Comparison of ENCODE assay signal across 22 mouse cellular contexts in the genomic region with DNA sequence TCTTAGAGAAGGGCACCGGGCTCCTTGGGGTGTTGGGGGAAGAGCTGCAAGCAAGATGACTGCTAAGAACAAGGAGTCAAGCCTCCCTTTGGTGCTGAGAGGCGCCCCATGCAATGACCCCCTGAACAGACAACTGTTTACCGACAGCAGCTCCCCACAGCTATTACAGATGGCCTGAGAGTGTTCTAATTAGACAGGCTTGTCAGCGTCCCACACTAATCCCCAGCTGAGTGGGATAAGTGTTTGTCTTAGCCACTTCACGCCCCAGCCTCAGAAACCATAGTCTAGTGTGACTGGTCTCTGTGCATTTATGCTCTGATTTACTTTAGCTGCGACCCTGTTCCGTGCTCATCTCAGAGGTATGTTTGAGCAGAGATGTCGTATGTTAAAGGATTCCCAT. TPM values are rescaled to one million over a fixed set of nuclear protein-coding genes. Genes with fewer than 3 reads are reported as not detected.
DNase-seq lines count a peak whose midpoint lies in the region; ATAC-seq lines count a peak whose summit lies in the region.
"Had no signal": no experiment of that assay in that cellular context is flagged by ENCODE, and none has a peak within 500 bp of the region (broad histone marks: within the 10 kb centered on the region; RNA-seq: fewer than 3 reads in every experiment).

No protein-coding gene starts in this region.

- H3K4me1 ChIP-seq in heart, embryonic 13.5 days = peaks cover 12% of the 10 kb centered on the region
- peaks cover 6% of the 10 kb centered on the region for H3K4me1 ChIP-seq in embryonic facial prominence, embryonic 10.5 days
- H3K4me1 ChIP-seq in embryonic facial prominence, embryonic 14.5 days (ENCODE audit: control insufficient read depth, insufficient read depth, low read length) = no peaks in the 10 kb centered on the region
- peaks cover 17% of the 10 kb centered on the region for H3K4me1 ChIP-seq in midbrain, embryonic 13.5 days (replicated peaks)
- H3K4me1 ChIP-seq: embryonic facial prominence, embryonic 13.5 days; liver, embryonic 15.5 days; megakaryocyte, embryonic 14.5 days; stomach, embryonic 15.5 days had no signal

- H3K9ac ChIP-seq in heart, embryonic 13.5 days = no peak overlapping the region
- no peak overlapping the region for H3K9ac ChIP-seq in embryonic facial prominence, embryonic 14.5 days (ENCODE audit: low read depth, low read length)
- H3K9ac ChIP-seq in midbrain, embryonic 13.5 days (replicated peaks) = 0 out of 2 replicates have a peak overlapping the region, but pooled peaks have one; percentile 25
- H3K9ac ChIP-seq: embryonic facial prominence, embryonic 13.5 days; limb, embryonic 13.5 days; liver, embryonic 15.5 days; stomach, embryonic 15.5 days had no signal

- no peaks in the 10 kb centered on the region for H3K36me3 ChIP-seq in heart, embryonic 13.5 days
- H3K36me3 ChIP-seq in embryonic facial prominence, embryonic 10.5 days (replicated peaks) = no peaks in the 10 kb centered on the region
- H3K36me3 ChIP-seq in embryonic facial prominence, embryonic 14.5 days (ENCODE audit: control insufficient read depth, insufficient read depth, low read length) = no peaks in the 10 kb centered on the region
- no peaks in the 10 kb centered on the region for H3K36me3 ChIP-seq in midbrain, embryonic 13.5 days
- H3K36me3 ChIP-seq: embryonic facial prominence, embryonic 13.5 days; limb, embryonic 13.5 days; liver, embryonic 15.5 days; stomach, embryonic 15.5 days had no signal

- H3K4me3 ChIP-seq in heart, embryonic 13.5 days = no peak overlapping the region
- H3K4me3 ChIP-seq in embryonic facial prominence, embryonic 10.5 days = no peak overlapping the region
- no peak overlapping the region for H3K4me3 ChIP-seq in embryonic facial prominence, embryonic 14.5 days (ENCODE audit: low read depth, low read length)
- H3K4me3 ChIP-seq in midbrain, embryonic 13.5 days (replicated peaks) = no peak overlapping the region
- H3K4me3 ChIP-seq: embryonic facial prominence, embryonic 13.5 days; limb, embryonic 13.5 days; liver, embryonic 15.5 days; megakaryocyte, embryonic 14.5 days; stomach, embryonic 15.5 days had no signal

- H3K4me2 ChIP-seq in heart, embryonic 13.5 days = peak overlapping the region; percentile 40
- H3K4me2 ChIP-seq in embryonic facial prominence, embryonic 14.5 days (ENCODE audit: low read depth, low read length) = no peak overlapping the region
- peak overlapping the region; percentile 19 for H3K4me2 ChIP-seq in midbrain, embryonic 13.5 days (replicated peaks)
- H3K4me2 ChIP-seq: embryonic facial prominence, embryonic 13.5 days; heart, embryonic 11.5 days; limb, embryonic 13.5 days; liver, embryonic 15.5 days; stomach, embryonic 15.5 days had no signal

- DNase-seq in heart, adult 11 months = no peak
- peak; percentile 16 for DNase-seq in embryonic facial prominence, embryonic 10.5 days (ENCODE audit: low spot score)
- DNase-seq in embryonic facial prominence, embryonic 14.5 days (ENCODE audit: low spot score) = no peak
- no peak for DNase-seq in lung, postnatal 36 days
- DNase-seq in cerebellum, postnatal 4 days (ENCODE audit: low spot score in 2 of 2) = no peak
- DNase-seq: cerebellum, adult 9-11 months; kidney, adult 18-20 months; kidney, postnatal 25 days; spleen, adult 18-20 months; thymus, adult 2 months had no signal

- H3K27ac ChIP-seq in heart, embryonic 13.5 days (replicated peaks) = no peak overlapping the region
- no peak overlapping the region for H3K27ac ChIP-seq in embryonic facial prominence, embryonic 10.5 days (replicated peaks)
- H3K27ac ChIP-seq in embryonic facial prominence, embryonic 14.5 days (replicated peaks; ENCODE audit: low read depth, low read length) = no peak overlapping the region
- 0 out of 2 replicates have a peak overlapping the region, but pooled peaks have one; percentile 26 for H3K27ac ChIP-seq in midbrain, embryonic 13.5 days
- H3K27ac ChIP-seq: embryonic facial prominence, embryonic 13.5 days; limb, embryonic 13.5 days; liver, embryonic 15.5 days; stomach, embryonic 15.5 days had no signal

- no peak for ATAC-seq in heart, embryonic 13.5 days (ENCODE audit: extremely low read depth, insufficient number of reproducible peaks, low FRiP score, low TSS enrichment)
- 0 out of 2 replicates have a peak, but pooled peaks have one; percentile 26 for ATAC-seq in embryonic facial prominence, embryonic 14.5 days (ENCODE audit: low read depth)
- ATAC-seq in midbrain, embryonic 13.5 days = peak; percentile 83
- ATAC-seq in erythroid progenitor cell, adult 5-6 weeks (replicated peaks; ENCODE audit: low FRiP score, poor library complexity, severe bottlenecking) = no peak
- ATAC-seq: lung, postnatal 0 days had no signal

- peaks cover 42% of the 10 kb centered on the region for H3K27me3 ChIP-seq in heart, embryonic 13.5 days (replicated peaks)
- H3K27me3 ChIP-seq in embryonic facial prominence, embryonic 10.5 days (replicated peaks; ENCODE audit: low read depth, poor library complexity, severe bottlenecking) = peaks cover 31% of the 10 kb centered on the region
- H3K27me3 ChIP-seq in embryonic facial prominence, embryonic 14.5 days (replicated peaks; ENCODE audit: control insufficient read depth, insufficient read depth, low read length) = no peaks in the 10 kb centered on the region
- 0 out of 2 replicates have a peak, but pooled peaks cover 3% of the 10 kb centered on the region for H3K27me3 ChIP-seq in midbrain, embryonic 13.5 days
- H3K27me3 ChIP-seq: limb, embryonic 13.5 days; liver, embryonic 15.5 days; megakaryocyte, embryonic 14.5 days; stomach, embryonic 15.5 days had no signal

- H3K9me3 ChIP-seq in heart, embryonic 13.5 days = no peaks in the 10 kb centered on the region
- no peaks in the 10 kb centered on the region for H3K9me3 ChIP-seq in embryonic facial prominence, embryonic 10.5 days
- no peaks in the 10 kb centered on the region for H3K9me3 ChIP-seq in embryonic facial prominence, embryonic 14.5 days (ENCODE audit: control insufficient read depth, low read length)
- no peaks in the 10 kb centered on the region for H3K9me3 ChIP-seq in midbrain, embryonic 13.5 days
- H3K9me3 ChIP-seq: embryonic facial prominence, embryonic 13.5 days; limb, embryonic 13.5 days; liver, embryonic 15.5 days; megakaryocyte, embryonic 14.5 days; stomach, embryonic 15.5 days had no signal

- 31% methylated on average over 8 of the region's 8 CpGs for WGBS in heart, embryonic 13.5 days
- 21% methylated on average over 8 of the region's 8 CpGs for whole genome bisulfite sequencing in embryonic facial prominence, embryonic 10.5 days
- WGBS in embryonic facial prominence, embryonic 14.5 days = 21% methylated on average over 8 of the region's 8 CpGs
- 8% methylated on average over 8 of the region's 8 CpGs for WGBS in midbrain, embryonic 13.5 days

RNA-seq across cellular contexts. Expression of a gene that starts 50.3 kb away (rescaled TPM):
- 0.08 and 0.11 TPM in 2 replicates for polyA plus RNA-seq in heart, embryonic 13.5 days (2015; fragmentation: Nextera tagmentation; extraction: Ambion mirVana)
- 2.9 and 4.2 TPM in 2 replicates for polyA plus RNA-seq in embryonic facial prominence, embryonic 10.5 days (2016; fragmentation: Nextera tagmentation; extraction: Ambion mirVana)
- polyA plus RNA-seq in embryonic facial prominence, embryonic 14.5 days (2014; fragmentation: Nextera tagmentation; extraction: Ambion mirVana) = 0.24 and 0.31 TPM in 2 replicates
- polyA plus RNA-seq in midbrain, embryonic 13.5 days (2015; fragmentation: Nextera tagmentation; extraction: Ambion mirVana) = 10.4 and 10.7 TPM in 2 replicates
- total RNA-seq in erythroid progenitor cell, adult 5-6 weeks (2015; ENCODE audit: low replicate concordance) = not detected in 2 replicates
- not detected in 2 replicates for total RNA-seq in erythroid progenitor cell, adult 5-6 weeks (2017; ENCODE audit: low replicate concordance)
- total RNA-seq: gastrocnemius, adult 8-10 months had no signal
- polyA plus RNA-seq: embryonic facial prominence, embryonic 13.5 days; lung, postnatal 0 days; urinary bladder, adult 2 months had no signal

Comparison
In these comparisons a context has a peak if more than half of its experiments do, and no peak if none do; other contexts are left out.
1. ATAC-seq: peak in embryonic facial prominence, embryonic 14.5 days (single experiment) and midbrain, embryonic 13.5 days (single experiment); none in heart, embryonic 13.5 days (single experiment) and erythroid progenitor cell, adult 5-6 weeks (single experiment).